Mouse (Mus musculus): ENCODE results near the gene Shroom4. TPM values are rescaled to one million over a fixed set of nuclear protein-coding genes. Genes with fewer than 3 reads are reported as not detected.
"Not testable (repeated sequence)": the region's sequence is repeated elsewhere in the genome, so short reads cannot be mapped to it uniquely, and the experiment has no call there.

Gene Shroom4
- polyA plus RNA-seq, 1 experiment from 2014 or later = 1.7 TPM

DNA sequence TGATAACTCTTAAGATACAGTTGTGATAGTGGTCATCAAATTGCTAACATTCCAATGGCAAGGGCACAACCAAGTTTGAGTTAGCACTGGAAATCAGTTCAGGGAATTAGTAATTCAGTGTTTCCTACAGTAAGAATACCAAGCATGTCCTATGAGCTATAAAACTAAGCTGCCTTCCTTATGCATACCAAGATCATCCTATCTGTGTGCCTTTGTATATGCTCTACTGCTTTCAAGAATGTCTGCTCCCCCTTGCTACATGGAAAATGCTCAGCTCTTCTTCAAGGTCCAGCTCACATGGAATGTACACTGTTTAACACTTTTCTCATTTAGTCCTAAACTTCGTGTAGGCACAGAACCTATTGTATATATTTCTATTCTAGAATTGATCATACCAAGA is 72.9 kb downstream of the Shroom4 start:
- H3K9me3 ChIP-seq (replicated peaks; ENCODE audit: control insufficient read depth, low read length); H3K27me3 ChIP-seq (replicated peaks; ENCODE audit: control insufficient read depth, insufficient read depth, low read length); H3K27ac ChIP-seq (ENCODE audit: low read depth, low read length); H3K36me3 ChIP-seq (ENCODE audit: control insufficient read depth, insufficient read depth, low read length); DNase-seq (ENCODE audit: low spot score); H3K4me1 ChIP-seq (ENCODE audit: control insufficient read depth, insufficient read depth, low read length); H3K4me2 ChIP-seq (ENCODE audit: low read length); H3K9ac ChIP-seq (ENCODE audit: low read length); ATAC-seq; H3K4me3 ChIP-seq (ENCODE audit: low read depth, low read length): not testable (repeated sequence)
- no CpG with 5 or more reads among the region's 1 CpGs for WGBS

DNA sequence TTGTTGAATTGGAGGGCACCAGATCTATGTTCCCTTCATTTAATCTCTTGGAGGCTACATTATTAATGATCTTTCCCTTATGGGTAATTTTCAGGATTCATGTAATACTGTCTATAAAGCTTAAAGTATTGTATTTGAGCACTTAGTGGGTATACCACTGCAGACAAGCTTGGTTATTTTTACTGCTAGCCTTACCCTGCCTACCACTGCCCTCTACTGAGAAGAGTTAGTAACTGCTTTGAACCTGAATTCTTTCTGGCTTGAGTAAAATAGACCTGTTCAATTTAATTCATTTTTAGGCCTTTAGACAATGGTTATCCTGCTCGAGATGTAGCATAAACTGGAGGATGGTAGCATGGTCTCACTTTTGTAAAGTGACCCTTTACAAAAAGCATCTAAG is 75.5 kb downstream of the Shroom4 start:
- 19% methylated on average over 1 of the region's 1 CpGs for WGBS
- no peak overlapping the region for H3K4me3 ChIP-seq (ENCODE audit: low read depth, low read length)
- DNase-seq (ENCODE audit: low spot score) = peak; percentile 33
- ATAC-seq = no peak
- H3K4me2 ChIP-seq (ENCODE audit: low read length) = no peak overlapping the region
- H3K27ac ChIP-seq (ENCODE audit: low read depth, low read length) = no peak overlapping the region
- no peaks in the 10 kb centered on the region for H3K36me3 ChIP-seq (ENCODE audit: control insufficient read depth, insufficient read depth, low read length)
- no peaks in the 10 kb centered on the region for H3K9me3 ChIP-seq (replicated peaks; ENCODE audit: control insufficient read depth, low read length)
- H3K4me1 ChIP-seq (ENCODE audit: control insufficient read depth, insufficient read depth, low read length) = no peaks in the 10 kb centered on the region
- no peaks in the 10 kb centered on the region for H3K27me3 ChIP-seq (replicated peaks; ENCODE audit: control insufficient read depth, insufficient read depth, low read length)
- no peak overlapping the region for H3K9ac ChIP-seq (ENCODE audit: low read length)

DNA sequence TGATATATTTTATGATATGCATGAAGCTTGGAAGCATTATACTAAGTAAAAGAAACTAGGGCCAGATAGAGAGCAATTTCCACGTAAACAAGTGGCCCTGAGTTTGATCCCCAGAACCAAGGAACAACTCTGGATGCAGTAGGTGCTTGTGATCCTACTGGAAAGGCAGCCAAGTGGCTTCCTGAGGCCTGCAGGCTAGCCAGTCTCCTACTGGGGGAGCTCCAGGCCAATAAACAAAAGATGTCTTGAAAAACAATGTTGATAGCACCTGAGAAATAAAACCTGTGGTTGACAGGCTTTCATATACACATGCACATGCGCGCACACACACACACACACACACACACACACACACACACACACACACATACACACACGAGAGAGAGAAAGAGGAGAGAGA is 82.6 kb downstream of the Shroom4 start:
- Histone ChIP-seq H3K4me2 (ENCODE audit: low read length) (no peak overlapping the region), H3K4me1 (ENCODE audit: control insufficient read depth, insufficient read depth, low read length) (no peaks in the 10 kb centered on the region), H3K27ac (ENCODE audit: low read depth, low read length) (no peak overlapping the region), H3K4me3 (ENCODE audit: low read depth, low read length) (no peak overlapping the region), H3K9ac (ENCODE audit: low read length) (no peak overlapping the region), H3K9me3 (replicated peaks; ENCODE audit: control insufficient read depth, low read length) (no peaks in the 10 kb centered on the region), H3K36me3 (ENCODE audit: control insufficient read depth, insufficient read depth, low read length) (no peaks in the 10 kb centered on the region), H3K27me3 (replicated peaks; ENCODE audit: control insufficient read depth, insufficient read depth, low read length) (no peaks in the 10 kb centered on the region)
- ATAC-seq = no peak
- DNase-seq (ENCODE audit: low spot score) = no peak
- WGBS = 77% methylated on average over 4 of the region's 4 CpGs

DNA sequence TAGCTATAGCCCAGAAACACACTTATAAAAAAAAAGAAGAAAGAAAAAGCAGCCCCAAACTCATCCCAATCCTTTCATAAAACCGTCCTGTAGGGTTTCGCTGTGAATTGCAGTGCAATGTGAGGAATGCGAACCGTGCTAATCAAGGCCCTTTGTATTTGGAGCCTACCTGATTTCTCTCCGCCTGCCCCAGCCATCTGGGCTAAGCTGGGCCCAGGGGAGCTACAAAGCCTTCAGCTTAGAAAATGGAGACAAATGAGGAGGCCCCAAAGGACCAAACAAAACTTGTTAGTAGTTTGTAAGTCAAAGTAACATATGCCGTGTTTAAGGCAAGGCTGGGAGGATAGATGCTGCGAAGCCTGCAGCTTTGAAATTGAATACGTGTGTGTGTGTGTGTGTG is 84.2 kb downstream of the Shroom4 start:
- no peaks in the 10 kb centered on the region for H3K27me3 ChIP-seq (replicated peaks; ENCODE audit: control insufficient read depth, insufficient read depth, low read length)
- H3K4me2 ChIP-seq (ENCODE audit: low read length) = no peak overlapping the region
- H3K4me3 ChIP-seq (ENCODE audit: low read depth, low read length) = no peak overlapping the region
- 35% methylated on average over 8 of the region's 8 CpGs for WGBS
- 0 out of 2 replicates have a peak, but pooled peaks have one; percentile 18 for ATAC-seq
- H3K4me1 ChIP-seq (ENCODE audit: control insufficient read depth, insufficient read depth, low read length) = no peaks in the 10 kb centered on the region
- no peaks in the 10 kb centered on the region for H3K9me3 ChIP-seq (replicated peaks; ENCODE audit: control insufficient read depth, low read length)
- no peak overlapping the region for H3K9ac ChIP-seq (ENCODE audit: low read length)
- H3K36me3 ChIP-seq (ENCODE audit: control insufficient read depth, insufficient read depth, low read length) = no peaks in the 10 kb centered on the region
- DNase-seq (ENCODE audit: low spot score) = peak; percentile 10
- H3K27ac ChIP-seq (ENCODE audit: low read depth, low read length) = no peak overlapping the region

DNA sequence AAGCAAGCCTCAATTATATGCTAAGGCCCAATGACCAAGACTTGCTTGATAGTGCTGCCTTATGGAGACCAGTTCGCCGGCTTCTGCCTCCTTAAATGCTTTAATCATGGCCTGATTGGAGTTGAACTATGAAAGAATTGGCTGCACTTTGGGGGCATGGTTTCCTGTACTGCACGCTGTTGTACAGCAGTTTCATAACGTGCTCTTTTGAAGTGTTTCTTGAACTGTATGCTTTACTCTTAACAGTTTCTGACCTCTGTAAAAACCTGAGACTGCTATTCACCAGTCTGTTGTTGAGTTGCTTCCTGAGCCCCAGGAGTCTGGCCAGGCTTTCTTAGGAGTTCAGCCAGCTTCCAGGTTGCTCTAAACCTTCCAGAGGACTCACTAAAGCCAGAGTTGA is 90.8 kb downstream of the Shroom4 start:
- DNase-seq (ENCODE audit: low spot score) (no peak), ATAC-seq (no peak)
- 42% methylated on average over 4 of the region's 4 CpGs for WGBS
- Histone ChIP-seq H3K27ac (ENCODE audit: low read depth, low read length) (no peak overlapping the region), H3K36me3 (ENCODE audit: control insufficient read depth, insufficient read depth, low read length) (no peaks in the 10 kb centered on the region), H3K4me1 (ENCODE audit: control insufficient read depth, insufficient read depth, low read length) (peaks cover 2% of the 10 kb centered on the region; the same call in 1 of the 2 replicates), H3K4me2 (ENCODE audit: low read length) (no peak overlapping the region), H3K4me3 (ENCODE audit: low read depth, low read length) (no peak overlapping the region), H3K27me3 (replicated peaks; ENCODE audit: control insufficient read depth, insufficient read depth, low read length) (no peaks in the 10 kb centered on the region), H3K9me3 (replicated peaks; ENCODE audit: control insufficient read depth, low read length) (no peaks in the 10 kb centered on the region), H3K9ac (ENCODE audit: low read length) (no peak overlapping the region)

DNA sequence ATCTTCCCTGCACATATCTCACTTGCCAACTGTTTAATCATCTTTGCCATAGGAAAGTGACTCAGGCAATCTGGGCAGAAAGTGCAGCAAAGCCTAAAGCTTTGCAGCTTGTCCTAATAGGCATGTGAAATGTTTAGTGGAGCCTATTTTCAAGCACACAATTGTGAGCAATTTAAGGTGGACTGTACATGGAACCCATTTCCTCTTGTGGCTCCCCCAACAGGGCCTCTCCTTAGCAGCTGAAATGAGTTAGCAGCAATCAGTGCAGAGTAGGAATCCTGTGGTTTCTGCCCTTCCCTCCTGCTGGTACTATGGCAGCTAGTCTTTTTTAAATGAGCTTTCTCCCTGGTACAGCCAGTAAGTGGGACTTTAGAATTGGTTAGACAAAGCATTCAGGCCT is 95.8 kb downstream of the Shroom4 start:
- ATAC-seq = no peak
- no peaks in the 10 kb centered on the region for H3K9me3 ChIP-seq (replicated peaks; ENCODE audit: control insufficient read depth, low read length)

DNA sequence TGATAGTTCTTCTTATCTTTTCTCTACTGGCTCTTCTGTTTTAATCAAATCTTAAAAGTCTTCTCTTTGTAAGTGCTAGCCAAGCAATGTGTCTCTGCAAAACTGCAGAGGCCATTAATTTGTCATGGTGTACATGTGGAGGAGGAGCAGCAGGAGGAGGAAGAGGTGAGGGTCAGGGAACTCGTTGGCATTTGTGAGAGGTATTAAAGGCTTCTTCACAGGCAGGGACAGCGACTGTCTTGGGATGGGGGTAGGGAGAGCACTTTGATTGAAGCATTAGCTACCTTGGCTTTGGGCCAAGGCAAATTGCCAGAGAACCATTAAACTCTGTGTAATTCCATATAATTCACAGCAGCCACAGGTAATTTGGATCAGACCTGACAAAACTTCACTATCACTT is 96.7 kb downstream of the Shroom4 start:
- Histone ChIP-seq H3K4me1 (ENCODE audit: control insufficient read depth, insufficient read depth, low read length) (peaks cover 8% of the 10 kb centered on the region), H3K9me3 (replicated peaks; ENCODE audit: control insufficient read depth, low read length) (no peaks in the 10 kb centered on the region), H3K4me3 (ENCODE audit: low read depth, low read length) (no peak overlapping the region), H3K27ac (ENCODE audit: low read depth, low read length) (no peak overlapping the region), H3K9ac (ENCODE audit: low read length) (no peak overlapping the region), H3K27me3 (replicated peaks; ENCODE audit: control insufficient read depth, insufficient read depth, low read length) (no peaks in the 10 kb centered on the region), H3K4me2 (ENCODE audit: low read length) (no peak overlapping the region), H3K36me3 (ENCODE audit: control insufficient read depth, insufficient read depth, low read length) (no peaks in the 10 kb centered on the region)
- ATAC-seq (no peak), DNase-seq (ENCODE audit: low spot score) (peak; percentile 25)
- 28% methylated on average over 2 of the region's 2 CpGs for WGBS

More for the DNA sequence above, 95.8 kb downstream of the Shroom4 start:
- Histone ChIP-seq H3K27ac (ENCODE audit: low read depth, low read length) (no peak overlapping the region), H3K4me1 (ENCODE audit: control insufficient read depth, insufficient read depth, low read length) (peaks cover 8% of the 10 kb centered on the region), H3K36me3 (ENCODE audit: control insufficient read depth, insufficient read depth, low read length) (no peaks in the 10 kb centered on the region), H3K9ac (ENCODE audit: low read length) (no peak overlapping the region), H3K4me3 (ENCODE audit: low read depth, low read length) (no peak overlapping the region), H3K27me3 (replicated peaks; ENCODE audit: control insufficient read depth, insufficient read depth, low read length) (no peaks in the 10 kb centered on the region), H3K4me2 (ENCODE audit: low read length) (no peak overlapping the region)
- DNase-seq (ENCODE audit: low spot score) = peak; percentile 4

DNA sequence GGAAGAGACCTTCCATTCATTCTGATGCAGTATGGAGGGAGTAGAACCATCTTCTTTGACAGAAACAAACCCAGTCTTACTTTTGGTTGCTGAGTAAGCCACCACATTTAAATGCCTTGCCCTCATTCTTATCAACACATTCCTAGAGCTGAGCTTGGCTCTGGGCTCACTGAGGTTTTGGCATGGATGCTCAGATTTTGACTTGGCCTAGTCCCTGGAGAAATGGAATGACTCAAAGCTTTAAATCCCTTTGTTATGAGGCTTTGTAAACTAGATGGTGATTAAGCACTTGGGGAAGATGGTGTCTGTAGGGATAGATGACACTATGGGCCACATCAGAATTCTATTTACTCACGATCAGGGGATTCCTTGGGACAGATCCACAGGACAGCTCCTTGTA is 102.2 kb downstream of the Shroom4 start:
- H3K4me3 ChIP-seq (ENCODE audit: low read depth, low read length) = no peak overlapping the region
- ATAC-seq = no peak
- no peak overlapping the region for H3K27ac ChIP-seq (ENCODE audit: low read depth, low read length)
- H3K4me1 ChIP-seq (ENCODE audit: control insufficient read depth, insufficient read depth, low read length) = no peaks in the 10 kb centered on the region
- no peak overlapping the region for H3K4me2 ChIP-seq (ENCODE audit: low read length)
- H3K9me3 ChIP-seq (replicated peaks; ENCODE audit: control insufficient read depth, low read length) = no peaks in the 10 kb centered on the region
- no peaks in the 10 kb centered on the region for H3K27me3 ChIP-seq (replicated peaks; ENCODE audit: control insufficient read depth, insufficient read depth, low read length)
- 68% methylated on average over 1 of the region's 1 CpGs for WGBS
- no peak overlapping the region for H3K9ac ChIP-seq (ENCODE audit: low read length)
- no peaks in the 10 kb centered on the region for H3K36me3 ChIP-seq (ENCODE audit: control insufficient read depth, insufficient read depth, low read length)
- DNase-seq (ENCODE audit: low spot score) = no peak

DNA sequence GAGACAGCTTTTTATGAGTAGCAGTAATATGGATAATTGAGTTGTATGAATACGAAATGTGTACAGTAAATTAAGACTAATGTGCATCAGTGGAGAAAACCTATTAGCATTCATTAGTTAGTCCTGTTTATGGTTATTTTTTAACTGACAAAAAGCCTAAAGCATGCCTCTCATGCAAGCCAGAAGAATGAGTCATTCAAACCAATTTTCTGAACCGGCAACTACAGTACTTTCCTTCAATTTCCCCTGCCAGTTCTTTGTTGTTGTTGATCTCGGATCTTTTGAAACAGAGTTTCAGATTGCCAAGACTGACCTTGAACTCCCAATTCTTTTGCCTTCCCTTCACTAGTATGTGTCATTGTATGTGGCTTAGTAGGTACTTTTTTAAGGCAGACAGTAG is 117.6 kb downstream of the Shroom4 start:
- WGBS = 47% methylated on average over 3 of the region's 3 CpGs

More for the DNA sequence above, 117.6 kb downstream of the Shroom4 start:
- Histone ChIP-seq H3K27me3 (replicated peaks; ENCODE audit: control insufficient read depth, insufficient read depth, low read length) (no peaks in the 10 kb centered on the region), H3K9ac (ENCODE audit: low read length) (no peak overlapping the region), H3K4me1 (ENCODE audit: control insufficient read depth, insufficient read depth, low read length) (no peaks in the 10 kb centered on the region), H3K36me3 (ENCODE audit: control insufficient read depth, insufficient read depth, low read length) (no peaks in the 10 kb centered on the region), H3K4me3 (ENCODE audit: low read depth, low read length) (no peak overlapping the region), H3K9me3 (replicated peaks; ENCODE audit: control insufficient read depth, low read length) (no peaks in the 10 kb centered on the region), H3K4me2 (ENCODE audit: low read length) (no peak overlapping the region), H3K27ac (ENCODE audit: low read depth, low read length) (no peak overlapping the region)
- DNase-seq (ENCODE audit: low spot score) (no peak), ATAC-seq (no peak)

Measured in forebrain, embryonic 14.5 days (tissue).